Mouse (Mus musculus) spleen, postnatal 14 days (tissue): ENCODE results near the gene Cend1.

ENCODE experiments used
- DNase-seq, 2 experiments: peaks; one replicate each; pipeline ENCODE4 v3.0.0; 2021 to 2022; ENCODE audit warnings: low spot score in 2 of 2

Cend1 gene

DNA sequence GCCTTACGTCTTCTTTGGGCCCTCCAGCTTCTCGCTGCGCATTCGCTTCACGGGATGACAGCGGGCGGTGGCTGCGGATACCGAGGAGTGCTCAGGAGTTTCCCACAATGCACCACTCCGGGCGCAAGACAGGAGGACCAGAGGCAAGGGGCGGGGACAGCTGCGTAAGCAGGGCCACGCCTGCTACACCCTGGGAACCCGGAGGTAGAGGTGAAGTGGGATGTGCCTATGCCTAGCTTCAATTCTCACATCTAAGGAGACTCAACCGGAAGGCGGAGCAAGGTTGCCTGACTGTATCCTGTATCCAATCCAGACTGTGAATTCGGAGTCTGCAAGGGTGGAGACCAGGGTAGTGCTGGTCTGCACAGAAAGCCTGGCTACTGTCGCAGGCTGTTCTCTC lies at the start of gene Cend1:
Gene Cend1 (minus strand): TSS at position 182 of the 400 bp plus-strand sequence.
- no peak for DNase-seq

DNA sequence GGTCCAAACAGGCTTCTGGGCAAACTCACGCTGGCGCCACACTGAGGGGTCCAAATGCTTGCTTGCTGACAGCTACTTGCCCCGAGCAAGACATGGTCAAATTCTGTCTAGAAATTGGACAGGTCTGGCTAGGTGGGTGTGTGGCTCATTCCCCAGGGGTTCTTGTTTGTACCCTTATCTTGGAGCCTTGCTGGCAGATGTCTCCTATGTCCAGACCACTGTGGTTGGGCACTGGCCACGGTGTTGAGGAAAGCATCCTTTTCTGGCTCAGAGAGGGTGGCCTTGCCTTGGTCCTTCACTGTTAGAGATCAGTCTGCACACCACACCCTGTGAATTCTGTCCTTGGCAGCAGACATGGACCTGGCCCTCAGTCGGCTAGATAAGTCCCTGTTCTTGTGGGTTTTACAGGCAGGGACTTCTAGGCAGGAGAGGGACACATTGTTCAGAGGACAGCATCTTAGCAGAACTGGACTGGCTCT lies 49.0 kb upstream of the Cend1 start:
- no peak for DNase-seq

DNA sequence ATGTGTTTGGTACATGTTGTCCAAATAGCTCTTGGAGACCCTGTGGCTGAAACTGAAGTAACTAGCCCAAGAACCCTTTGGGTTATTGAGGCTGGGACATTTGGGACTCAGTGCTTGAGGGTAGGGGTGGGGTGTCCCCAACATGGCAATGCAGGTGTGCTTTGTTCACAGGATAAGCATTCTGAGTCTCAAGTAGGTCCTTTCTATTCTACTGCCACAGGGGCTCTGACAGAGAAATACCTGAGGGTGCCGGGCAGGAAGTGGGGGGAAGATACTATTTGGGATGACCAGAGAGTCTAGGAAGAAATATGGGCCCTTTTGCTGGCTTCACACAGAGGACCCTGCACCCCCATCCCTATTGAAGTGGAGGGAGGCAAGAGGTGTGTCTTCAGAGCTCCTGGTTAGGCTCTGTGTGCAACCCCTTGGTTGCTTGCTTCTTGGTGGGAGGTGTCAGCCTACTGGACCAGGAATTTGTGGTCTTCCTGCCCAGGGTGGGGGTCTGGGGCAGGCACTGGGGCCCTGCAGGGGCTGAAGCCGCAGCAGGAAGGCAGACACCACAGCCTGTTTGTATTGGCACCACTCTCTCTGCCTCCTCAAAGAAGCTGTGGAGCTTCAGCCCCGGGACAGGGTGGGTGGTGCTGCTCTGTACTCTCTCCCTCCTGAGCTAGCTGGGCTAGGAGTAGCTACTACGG lies 48.4 kb upstream of the Cend1 start:
- DNase-seq = no peak

DNA sequence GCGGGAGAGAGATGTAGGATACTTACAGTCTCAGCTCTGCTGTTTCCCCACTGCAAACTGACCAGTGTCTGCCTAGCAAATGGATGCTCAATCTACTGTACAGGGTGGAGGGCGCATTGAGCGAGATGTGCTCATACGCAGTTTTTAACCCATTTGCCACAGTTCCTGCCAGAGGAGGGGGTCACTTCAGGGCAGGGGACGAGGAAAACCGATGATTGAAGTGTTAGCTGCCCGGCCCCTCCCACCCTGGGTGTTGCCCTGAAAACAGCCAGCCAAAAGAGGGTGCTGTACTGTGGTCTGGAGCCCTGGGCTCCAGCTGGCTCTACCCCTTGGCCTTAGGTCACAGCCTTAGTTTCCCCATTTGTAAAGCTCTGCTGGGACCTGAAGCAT lies 47.7 kb upstream of the Cend1 start:
- DNase-seq = no peak

DNA sequence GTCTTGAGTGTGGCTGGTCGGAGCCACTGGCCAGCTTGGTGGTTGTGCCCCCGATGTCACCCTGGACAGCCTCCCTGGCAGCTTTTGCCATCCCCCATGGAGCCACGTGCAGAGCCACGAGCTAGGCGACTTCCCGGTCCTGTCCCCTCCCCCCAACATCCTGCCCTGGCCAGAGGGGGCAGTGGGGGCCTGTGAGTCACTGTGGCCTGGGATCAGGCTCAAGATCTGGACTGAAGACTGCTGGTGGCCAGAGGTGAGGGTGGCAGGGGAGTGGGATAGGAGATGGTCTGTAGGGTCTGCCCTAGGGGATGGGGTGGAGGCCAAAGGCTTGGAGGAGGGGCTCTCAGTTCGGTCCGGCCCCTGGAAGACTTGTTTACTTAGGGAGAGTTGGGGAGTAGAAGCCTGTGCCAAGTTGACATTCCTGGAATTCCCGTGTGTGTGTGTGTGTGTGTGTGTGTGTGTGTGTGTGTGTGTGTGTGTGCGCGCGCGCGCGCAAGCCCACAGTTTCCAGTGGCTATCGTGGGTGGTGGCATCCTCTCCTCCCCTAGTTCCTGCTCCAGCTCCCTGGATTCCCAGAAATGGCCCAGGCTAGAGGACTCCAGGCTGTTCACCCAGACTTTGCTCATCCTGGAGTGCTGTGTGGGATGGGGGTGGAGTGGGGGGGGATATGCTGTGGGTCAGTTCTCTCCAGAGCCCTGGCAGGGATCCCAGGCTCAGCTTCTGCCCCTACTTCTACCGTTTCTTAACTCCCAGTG lies 47.1 kb upstream of the Cend1 start:
- DNase-seq = peak in 1 of 2 experiments; percentile 19

DNA sequence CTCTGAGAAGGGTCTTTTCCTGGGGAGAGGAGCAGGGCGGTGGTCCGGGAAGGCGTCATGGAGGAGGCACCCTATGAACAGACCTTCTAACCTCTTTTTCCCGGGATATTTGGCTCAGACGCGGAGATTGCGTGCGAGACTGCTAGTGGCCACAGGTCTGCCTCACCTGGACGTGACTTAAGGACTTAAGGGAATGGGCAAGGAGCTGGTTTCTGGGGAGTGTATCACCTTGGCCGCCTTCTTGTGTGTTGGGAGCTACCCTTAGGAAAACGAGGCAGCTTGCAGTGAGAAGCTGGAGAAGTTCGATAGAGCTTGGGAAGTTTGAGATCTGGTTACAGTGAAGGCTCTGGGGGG lies 46.5 kb upstream of the Cend1 start:
- DNase-seq = no peak

DNA sequence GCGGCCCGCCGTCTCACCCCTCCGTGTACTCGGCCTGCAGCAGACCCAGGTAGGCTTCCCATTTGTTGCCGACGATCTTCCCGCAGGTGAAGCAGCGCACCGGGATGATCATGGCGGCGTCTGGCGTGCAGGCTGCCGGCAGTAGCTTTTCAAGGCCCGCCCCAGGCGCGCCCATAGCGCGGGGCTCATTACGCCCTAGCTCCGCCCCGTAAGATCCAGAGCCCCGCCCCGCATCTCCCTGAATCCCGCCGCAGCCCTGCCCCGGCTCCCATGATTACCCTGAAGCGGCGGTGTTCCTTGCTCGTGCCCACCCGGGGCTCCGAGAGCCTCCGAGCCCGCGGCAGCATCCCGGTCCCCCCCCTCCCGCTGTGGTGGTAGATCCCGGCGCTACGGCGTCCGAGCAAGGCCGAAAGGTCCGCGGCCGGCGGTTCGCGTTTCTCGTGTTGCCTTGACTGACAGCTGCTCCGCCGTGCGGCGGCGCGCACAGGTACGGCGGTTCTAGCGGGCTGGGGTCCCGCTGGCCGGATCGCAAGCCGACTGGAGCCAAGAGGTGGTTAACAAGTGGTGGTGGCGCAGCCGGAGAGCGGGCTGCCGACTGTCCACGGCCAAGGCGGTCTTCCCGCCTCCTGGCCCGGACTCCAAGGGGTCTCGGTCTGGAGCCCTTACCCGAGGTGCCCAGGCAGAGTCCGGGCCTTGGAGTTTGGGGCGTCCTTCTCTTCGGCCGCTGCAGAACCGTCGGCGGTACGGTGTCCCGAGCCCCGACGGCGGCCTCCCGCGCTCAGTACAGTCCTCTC lies 45.9 kb upstream of the Cend1 start, which contains the start of the genes Polr2l and Tspan4:
Gene Polr2l (minus strand): TSS at position 122 of the 794 bp plus-strand sequence.
Gene Tspan4 (plus strand): TSS at position 230 of the 794 bp plus-strand sequence.
- DNase-seq = peak; percentile 77 to 83

DNA sequence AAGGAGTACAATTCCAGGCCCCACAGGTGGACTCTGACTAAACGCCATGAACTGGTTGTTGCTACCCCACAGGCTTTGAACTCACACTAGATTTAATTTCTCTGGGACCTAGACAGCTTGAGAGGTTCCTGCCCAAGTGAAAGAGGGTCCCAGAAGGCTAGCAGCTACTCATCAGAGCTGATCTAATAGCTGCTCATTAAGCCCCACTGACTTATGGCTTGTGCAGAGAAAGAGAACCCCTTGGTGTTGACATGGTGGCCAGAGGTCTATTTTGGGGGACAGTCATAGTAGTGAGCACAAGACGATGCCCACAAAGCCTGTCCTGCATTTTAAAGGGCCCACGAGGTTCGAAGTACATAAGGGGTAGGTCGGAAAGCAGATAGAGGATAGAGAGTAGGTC lies 44.9 kb upstream of the Cend1 start:
- DNase-seq = no peak

DNA sequence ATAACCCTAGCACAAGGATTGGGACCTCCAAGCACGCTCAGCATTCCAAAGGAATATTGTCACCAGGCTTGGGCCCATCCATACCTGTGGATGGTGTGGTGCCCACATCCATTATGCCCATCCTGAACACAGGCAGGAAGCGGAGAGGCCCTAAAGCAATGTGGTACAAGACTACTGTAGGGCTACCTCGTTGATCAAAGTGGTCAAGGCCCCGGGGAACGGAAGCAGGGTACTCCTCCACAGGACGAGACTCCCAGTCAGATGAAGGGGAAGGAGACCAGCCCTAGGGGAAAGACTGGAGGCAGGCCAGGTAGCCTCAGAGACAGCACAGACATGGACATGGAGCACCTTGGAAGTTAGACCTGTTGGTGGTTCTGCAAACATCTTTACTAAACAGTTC lies 43.5 kb upstream of the Cend1 start:
- no peak for DNase-seq

DNA sequence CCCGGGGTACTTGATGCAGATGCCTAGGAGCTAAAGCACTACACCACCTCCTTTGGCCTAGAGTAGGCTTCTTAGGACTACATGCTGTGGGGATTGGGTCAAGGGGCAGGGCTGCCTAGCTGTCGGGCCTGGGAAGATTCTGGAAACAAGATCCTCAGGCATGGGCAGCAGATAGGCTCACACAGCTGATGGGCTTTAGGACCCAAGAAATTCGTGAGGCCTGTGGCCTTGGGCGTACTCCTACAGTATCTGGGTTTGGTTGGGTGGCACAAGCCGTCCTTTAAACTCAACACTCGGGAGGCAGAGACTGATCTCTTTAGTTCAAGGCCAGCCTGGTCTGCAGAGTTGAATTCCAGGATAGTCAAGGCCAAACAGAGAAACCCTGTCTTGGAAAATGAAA lies 42.9 kb upstream of the Cend1 start:
- DNase-seq = no peak

DNA sequence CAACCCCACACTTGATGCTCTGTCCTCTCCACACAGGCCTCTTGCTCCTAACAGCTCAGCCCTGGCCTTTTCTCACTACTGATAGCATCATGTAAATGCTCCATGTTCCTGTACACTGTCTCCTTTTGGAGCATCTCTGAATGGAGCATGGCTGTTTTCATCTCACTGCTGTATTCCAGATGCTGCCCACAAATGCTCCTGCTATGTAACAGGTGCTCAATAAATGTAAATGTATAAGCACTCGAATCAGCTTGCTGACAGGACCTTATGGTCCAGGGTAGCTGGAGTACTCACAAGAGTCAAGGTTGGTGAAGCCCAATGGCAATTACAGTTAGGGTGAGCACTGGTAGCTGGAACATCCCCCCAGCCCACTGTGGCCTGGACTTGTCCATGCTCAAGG lies 41.9 kb upstream of the Cend1 start:
- DNase-seq = no peak

DNA sequence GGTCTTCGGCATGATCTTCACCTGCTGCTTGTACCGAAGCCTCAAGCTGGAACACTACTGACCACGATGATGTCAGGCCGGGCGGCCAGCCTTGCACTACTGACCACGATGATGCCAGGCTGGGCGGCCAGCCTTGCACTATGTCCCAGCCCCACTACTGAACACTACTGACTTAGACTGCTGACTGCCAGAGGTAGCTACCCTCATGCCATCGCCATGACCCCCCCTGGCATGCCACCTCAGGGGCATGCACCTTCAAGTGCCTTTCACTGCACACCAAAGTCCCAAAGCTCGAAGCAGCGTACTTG lies 41.3 kb upstream of the Cend1 start:
- no peak for DNase-seq

DNA sequence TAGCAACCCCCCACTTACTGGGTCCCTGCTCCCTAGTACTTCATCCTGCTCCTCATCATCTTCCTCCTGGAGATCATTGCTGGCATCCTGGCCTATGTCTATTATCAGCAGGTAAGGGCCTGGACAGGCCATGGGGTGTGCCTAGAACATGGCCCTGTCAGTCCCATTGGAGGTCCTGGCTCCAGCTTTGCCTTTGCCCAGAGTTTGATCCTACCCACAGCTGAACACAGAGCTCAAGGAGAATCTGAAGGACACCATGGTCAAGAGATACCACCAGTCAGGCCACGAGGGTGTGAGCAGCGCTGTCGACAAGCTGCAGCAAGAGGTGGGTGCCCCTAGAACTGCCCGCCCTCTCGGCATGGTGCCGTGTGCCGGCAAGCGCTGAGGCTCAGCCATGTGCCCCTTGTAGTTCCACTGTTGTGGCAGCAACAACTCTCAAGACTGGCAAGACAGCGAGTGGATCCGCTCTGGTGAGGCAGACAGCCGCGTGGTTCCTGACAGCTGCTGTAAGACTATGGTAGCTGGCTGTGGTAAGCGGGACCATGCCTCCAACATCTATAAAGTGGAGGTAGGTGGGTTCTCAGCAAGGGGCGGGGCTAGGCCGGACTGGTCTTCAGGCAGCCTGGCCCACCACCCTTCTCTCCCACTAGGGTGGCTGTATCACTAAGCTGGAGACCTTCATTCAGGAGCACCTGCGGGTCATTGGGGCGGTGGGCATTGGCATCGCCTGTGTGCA lies 40.8 kb upstream of the Cend1 start:
- no peak for DNase-seq

DNA sequence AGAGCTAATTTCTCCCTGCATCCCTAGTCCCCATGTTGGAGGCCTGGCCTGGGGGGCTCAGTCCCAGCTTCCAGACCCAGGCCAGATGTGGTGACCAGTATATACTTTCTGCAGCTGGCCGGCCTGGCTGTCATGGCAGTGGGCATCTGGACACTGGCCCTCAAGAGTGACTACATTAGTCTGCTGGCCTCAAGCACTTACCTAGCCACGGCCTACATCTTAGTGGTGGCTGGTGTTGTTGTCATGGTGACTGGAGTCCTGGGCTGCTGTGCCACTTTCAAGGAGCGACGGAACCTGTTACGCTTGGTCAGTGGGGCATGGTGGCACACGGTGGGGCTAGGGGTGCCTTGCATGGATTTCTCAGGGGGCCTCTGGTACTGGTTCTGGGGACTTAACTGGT lies 40.1 kb upstream of the Cend1 start:
- DNase-seq = no peak

DNA sequence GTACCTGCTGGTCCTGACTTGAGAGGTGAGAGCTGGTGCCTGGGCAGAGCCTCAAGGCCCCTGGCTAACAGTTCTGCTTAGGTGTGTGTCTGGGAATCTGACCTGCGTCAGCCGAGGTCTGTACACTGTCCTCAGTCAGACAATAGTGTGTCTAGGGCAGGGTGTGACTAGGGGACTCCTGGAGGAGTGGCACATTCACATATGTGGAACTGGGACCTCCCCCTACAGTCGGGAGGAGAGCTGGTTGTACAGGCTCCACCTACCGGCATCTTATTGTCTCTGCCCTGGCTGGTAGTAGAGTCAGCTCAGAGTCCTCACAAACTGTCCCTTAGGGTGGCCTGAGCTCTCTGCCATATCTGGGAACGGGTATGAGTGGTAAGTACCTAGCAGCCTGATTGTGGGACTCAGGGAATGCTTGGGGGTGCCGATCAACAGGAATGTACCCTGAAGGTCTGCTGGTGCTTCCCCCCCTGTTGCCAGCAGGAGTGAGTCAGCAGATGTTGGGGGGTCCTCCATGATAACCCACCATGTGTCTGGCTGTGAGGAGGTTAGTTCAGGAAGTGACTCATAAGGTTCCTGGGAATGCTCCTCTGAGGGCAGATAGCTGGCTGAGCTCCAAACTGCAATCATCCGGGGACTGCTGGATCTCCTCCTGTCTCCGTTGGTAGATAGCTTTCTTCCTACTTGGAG lies 39.4 kb upstream of the Cend1 start:
- DNase-seq = peak in 1 of 2 experiments; percentile 51

DNA sequence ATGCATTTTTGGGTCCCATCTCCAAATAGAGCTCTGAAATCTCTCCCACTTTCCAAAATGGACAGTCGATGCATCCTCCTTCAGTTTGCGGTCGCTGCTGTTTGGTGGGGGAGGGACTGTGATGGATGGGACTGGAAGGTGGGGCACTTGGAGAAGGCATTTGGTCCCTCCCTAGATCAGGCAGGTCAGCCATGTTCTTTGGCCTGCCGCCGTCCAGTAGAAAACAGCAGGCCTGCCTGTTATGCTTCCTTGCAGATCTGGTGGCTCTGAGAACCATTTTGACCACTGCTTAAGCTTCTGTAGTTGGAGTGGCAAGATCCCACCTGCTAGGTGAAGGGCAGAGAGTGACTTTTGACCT lies 38.9 kb upstream of the Cend1 start:
- DNase-seq = no peak

DNA sequence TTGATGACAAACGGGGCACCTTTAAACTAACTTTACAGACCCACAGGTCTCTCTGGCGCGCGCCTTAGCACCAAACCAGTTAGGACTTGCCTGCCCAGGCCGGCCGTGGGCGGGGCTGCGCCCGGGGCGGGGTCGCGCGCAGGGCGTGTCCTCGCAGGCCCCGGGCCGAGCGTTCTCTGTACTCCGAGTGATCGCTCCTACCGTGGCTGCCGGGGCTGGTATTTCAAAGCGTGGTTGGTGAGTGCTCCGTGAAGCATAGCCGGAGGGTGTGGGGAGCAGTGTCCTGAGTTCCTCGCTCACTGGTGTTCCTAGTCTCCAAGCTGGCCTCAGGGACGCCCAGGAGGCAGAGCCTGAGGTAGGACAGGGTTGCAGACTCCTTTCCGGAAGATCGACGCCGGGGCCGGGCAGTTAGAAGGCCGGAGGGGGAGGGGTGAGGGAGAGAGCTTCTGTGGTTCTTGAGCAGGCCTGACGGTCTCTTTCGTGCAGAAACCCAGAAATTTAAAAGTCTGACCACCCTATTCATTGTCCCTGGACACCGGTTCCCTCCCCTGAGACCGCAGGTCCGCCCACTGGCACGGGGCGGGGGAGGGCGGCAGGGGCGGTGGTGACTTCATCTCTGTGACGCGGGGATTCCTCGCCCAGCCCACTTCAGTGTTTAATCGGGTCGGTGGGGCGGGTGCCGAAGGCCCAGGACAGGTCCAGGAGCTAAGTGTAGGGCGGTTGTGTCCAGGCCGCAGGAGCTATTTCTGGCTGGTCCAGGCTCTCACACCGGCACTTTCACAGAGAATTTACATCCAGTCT lies 38.1 kb upstream of the Cend1 start, which contains the start of gene Cd151:
Gene Cd151 (plus strand): TSS at position 163 of the 801 bp plus-strand sequence.
- DNase-seq = peak; percentile 82 to 85

DNA sequence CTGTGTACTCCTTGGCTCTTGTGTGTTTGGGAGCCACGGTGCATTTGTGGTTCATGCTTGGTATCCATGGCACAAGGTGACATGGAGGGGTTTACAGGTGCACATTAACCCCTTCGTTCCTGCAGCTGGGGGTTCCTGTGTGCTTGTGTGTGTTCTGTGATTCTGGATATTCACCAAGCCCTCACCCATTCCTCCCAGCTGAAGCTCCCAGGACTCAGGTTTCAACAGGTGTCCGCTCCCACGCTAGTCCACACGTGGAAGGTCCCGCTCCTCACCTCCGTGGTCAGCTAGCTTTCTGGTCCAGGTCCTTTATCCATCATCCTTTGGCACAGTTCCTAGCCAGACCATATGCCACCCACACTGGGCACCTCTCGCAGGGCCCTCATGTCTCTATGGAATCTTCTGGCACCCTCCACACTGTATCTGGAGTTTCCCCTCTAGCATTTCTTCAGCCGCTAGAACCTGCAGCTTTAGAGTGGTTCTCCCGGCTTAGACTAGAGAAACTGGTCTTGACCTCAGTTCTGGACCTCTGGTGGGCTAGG lies 37.4 kb upstream of the Cend1 start:
- no peak for DNase-seq

DNA sequence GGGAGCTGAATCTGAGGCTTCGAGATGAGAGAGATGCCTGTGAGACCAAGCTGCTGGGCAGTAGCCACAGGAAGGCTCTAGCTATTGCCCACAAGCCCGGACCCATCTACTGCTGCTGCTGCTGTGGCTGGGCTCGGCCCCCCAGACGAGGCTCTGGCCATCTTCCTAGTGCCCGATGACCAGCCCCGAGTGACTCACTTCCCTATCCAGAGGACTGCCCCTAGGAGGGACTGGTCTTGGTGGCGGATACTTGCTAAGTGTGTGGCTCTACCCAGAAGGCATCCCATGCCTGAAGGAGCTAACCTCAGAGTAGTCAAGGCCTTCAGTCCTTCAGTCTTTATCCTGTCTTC lies 36.7 kb upstream of the Cend1 start:
- DNase-seq = no peak

DNA sequence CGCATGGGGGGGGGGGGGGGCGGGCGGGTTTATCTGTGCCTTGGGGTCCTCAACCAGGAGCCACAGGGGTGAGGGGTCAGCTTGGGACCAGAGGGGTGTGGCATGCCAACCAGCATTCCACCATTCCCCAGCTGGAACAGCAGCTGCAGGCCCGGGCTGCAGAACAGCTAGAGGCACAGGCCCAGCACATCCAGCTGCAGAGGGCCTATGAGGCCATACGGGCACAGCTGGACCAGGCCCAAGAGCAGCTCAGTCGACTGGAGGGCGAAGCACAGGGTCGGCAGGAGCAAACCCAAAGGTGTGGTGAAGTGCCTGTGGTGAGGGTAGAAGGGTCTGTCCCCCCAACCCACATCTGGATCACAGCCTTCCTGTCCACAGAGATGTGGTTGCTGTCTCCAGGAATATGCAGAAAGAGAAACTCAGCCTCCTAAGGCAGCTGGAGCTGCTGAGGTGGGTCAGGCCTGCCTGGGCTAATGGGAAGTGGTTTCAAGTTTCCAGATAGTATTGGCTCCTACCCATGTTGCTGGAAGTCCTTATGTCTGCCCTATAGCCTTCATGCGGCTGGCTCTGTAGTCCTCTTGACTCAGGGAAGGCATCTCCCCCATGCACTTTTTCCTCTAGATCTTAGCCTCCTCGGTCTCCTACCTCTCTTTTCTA lies 36.2 kb upstream of the Cend1 start:
- DNase-seq = no peak
